Mouse (Mus musculus): ENCODE results near the gene Ddn.

Gene Ddn

GRCm38 (mm10) chr15:98775533-98775932, 33.8 kb downstream of the Ddn start:
- no peak for DNase-seq (ENCODE audit: low spot score in 2 of 2)

- no peak for DNase-seq (ENCODE audit: low spot score in 2 of 2)
These were observed 35.2 kb downstream of the Ddn start for GRCm38 (mm10) chr15:98774096-98774495.

- no peak for DNase-seq (ENCODE audit: low spot score in 2 of 2)
These were observed 36.6 kb downstream of the Ddn start for GRCm38 (mm10) chr15:98772511-98773211.

GRCm38 (mm10) chr15:98771813-98772425, 37.4 kb downstream of the Ddn start:
- no peak for DNase-seq (ENCODE audit: low spot score in 2 of 2)

- no peak for DNase-seq (ENCODE audit: low spot score in 2 of 2)
These were observed 41.0 kb downstream of the Ddn start for GRCm38 (mm10) chr15:98768259-98768658.

- DNase-seq (ENCODE audit: low spot score in 2 of 2): no peak
These were observed 43.4 kb downstream of the Ddn start for GRCm38 (mm10) chr15:98765929-98766328.

GRCm38 (mm10) chr15:98762670-98763529, 46.4 kb downstream of the Ddn start, which contains the start of gene Arf3:
Arf3 (minus strand) TSS chr15:98763214.
- DNase-seq (ENCODE audit: low spot score in 2 of 2): peak; percentile 92 to 97

GRCm38 (mm10) chr15:98762201-98762621, 47.1 kb downstream of the Ddn start:
- DNase-seq (ENCODE audit: low spot score in 2 of 2): peak; percentile 61 to 64

GRCm38 (mm10) chr15:98754125-98754524, 55.2 kb downstream of the Ddn start:
- no peak for DNase-seq (ENCODE audit: low spot score in 2 of 2)

Measured in urinary bladder, adult 18-20 months (tissue).